Mouse (Mus musculus): Measurements from ENCODE around the gene Chn2. TPM values are rescaled to one million over a fixed set of nuclear protein-coding genes. Genes with fewer than 3 reads are reported as not detected.
"Not testable (repeated sequence)": the region's sequence is repeated elsewhere in the genome, so short reads cannot be mapped to it uniquely, and the experiment has no call there.

The Chn2 gene
- polyA plus RNA-seq, 1 experiment from 2014 or later, result 26.0 TPM

GRCm38 (mm10) chr6:54171385-54171784, 132.0 kb downstream of the Chn2 start:
- no peak overlapping the region for H3K4me3 ChIP-seq (ENCODE audit: low read depth, low read length)
- H3K4me2 ChIP-seq, result no peak overlapping the region
- no peak overlapping the region for H3K9ac ChIP-seq (ENCODE audit: low read length)
- WGBS, result 90% methylated on average over 6 of the region's 6 CpGs
- H3K27me3 ChIP-seq (ENCODE audit: control insufficient read depth, insufficient read depth, low read length), result no peaks in the 10 kb centered on the region
- no peak for ATAC-seq (ENCODE audit: low FRiP score)
- no peaks in the 10 kb centered on the region for H3K4me1 ChIP-seq (ENCODE audit: control insufficient read depth, insufficient read depth, low read length)
- no peak for DNase-seq (ENCODE audit: low spot score, missing footprints)
- no peaks in the 10 kb centered on the region for H3K9me3 ChIP-seq (ENCODE audit: control insufficient read depth, low read length)
- H3K36me3 ChIP-seq (ENCODE audit: control insufficient read depth, insufficient read depth, low read length), result no peaks in the 10 kb centered on the region
- H3K27ac ChIP-seq (ENCODE audit: low read depth, low read length), result no peak overlapping the region

- ATAC-seq (ENCODE audit: low FRiP score) (no peak), DNase-seq (ENCODE audit: low spot score, missing footprints) (peak; percentile 64)
- Histone ChIP-seq H3K9ac (ENCODE audit: low read length) (no peak overlapping the region), H3K36me3 (ENCODE audit: control insufficient read depth, insufficient read depth, low read length) (no peaks in the 10 kb centered on the region), H3K27ac (ENCODE audit: low read depth, low read length) (no peak overlapping the region), H3K27me3 (ENCODE audit: control insufficient read depth, insufficient read depth, low read length) (no peaks in the 10 kb centered on the region), H3K4me3 (ENCODE audit: low read depth, low read length) (no peak overlapping the region), H3K4me1 (ENCODE audit: control insufficient read depth, insufficient read depth, low read length) (no peaks in the 10 kb centered on the region), H3K9me3 (ENCODE audit: control insufficient read depth, low read length) (no peaks in the 10 kb centered on the region), H3K4me2 (no peak overlapping the region)
- WGBS, result 83% methylated on average over 8 of the region's 8 CpGs
These were observed 136.3 kb downstream of the Chn2 start for GRCm38 (mm10) chr6:54175473-54176215.

- H3K4me2 ChIP-seq; H3K4me3 ChIP-seq (ENCODE audit: low read depth, low read length); H3K36me3 ChIP-seq (ENCODE audit: control insufficient read depth, insufficient read depth, low read length); ATAC-seq (ENCODE audit: low FRiP score); H3K27ac ChIP-seq (ENCODE audit: low read depth, low read length); H3K9ac ChIP-seq (ENCODE audit: low read length); H3K9me3 ChIP-seq (ENCODE audit: control insufficient read depth, low read length); H3K27me3 ChIP-seq (ENCODE audit: control insufficient read depth, insufficient read depth, low read length); DNase-seq (ENCODE audit: low spot score, missing footprints); H3K4me1 ChIP-seq (ENCODE audit: control insufficient read depth, insufficient read depth, low read length): not testable (repeated sequence)
- 96% methylated on average over 6 of the region's 6 CpGs for WGBS
These were observed 137.7 kb downstream of the Chn2 start for GRCm38 (mm10) chr6:54177081-54177480.

DNA sequence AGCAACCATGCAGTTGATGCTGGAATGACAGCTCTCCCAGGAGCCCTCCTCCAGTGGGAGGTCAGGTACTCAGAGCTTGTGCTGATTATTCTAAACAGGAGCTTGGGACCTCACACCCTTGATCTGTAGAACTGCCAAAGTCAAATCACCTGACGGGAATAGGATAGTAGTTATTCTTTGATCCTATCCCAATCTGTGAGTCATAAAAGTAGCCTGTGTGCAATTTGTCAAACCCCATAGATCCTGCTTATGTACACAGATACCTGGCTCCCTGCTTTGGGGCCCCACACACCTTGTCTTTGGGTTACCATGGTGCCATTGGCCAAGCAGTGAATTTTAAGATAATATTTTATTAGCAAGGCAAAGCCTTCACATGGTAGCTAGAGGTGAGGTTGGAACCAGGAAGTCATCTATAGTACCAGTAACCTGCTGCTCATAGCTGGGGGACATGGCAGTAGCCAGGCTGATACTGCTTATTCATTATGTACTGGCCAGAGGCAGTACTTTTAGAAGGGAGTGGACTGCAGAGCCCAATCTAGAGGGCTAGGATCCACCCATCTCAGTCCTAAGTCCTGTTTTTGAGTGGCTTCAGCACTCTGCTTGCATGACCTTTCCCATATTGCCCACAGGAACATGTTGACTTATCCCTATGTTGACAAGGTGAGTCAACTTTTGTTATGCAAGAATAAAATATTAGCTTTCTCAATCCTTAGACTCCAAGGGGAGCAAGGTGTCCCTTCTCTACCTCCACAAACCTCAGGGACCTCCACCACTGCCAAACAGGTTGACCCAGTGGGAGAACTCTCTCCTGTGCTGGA, 139.9 kb downstream of the Chn2 start:
- H3K4me2 ChIP-seq, result no peak overlapping the region

DNA sequence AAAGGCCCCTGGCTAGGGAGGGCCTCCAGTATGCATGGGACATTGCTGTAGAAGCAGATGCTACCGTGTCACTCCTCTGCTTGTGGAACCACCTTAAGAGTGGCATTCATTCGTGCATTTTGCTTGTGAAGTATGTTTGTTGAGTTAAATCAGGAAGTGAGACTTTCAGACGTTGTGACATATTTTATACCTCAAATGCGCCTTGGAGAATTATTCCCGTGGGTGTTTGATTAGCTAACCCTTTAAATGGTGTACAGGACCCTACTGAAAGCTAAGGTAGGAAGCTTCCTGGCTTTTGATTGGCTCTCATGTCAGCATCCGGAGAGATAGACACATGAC, 140.5 kb downstream of the Chn2 start:
- Histone ChIP-seq H3K27me3 (ENCODE audit: control insufficient read depth, insufficient read depth, low read length) (no peaks in the 10 kb centered on the region), H3K4me3 (ENCODE audit: low read depth, low read length) (no peak overlapping the region), H3K4me1 (ENCODE audit: control insufficient read depth, insufficient read depth, low read length) (peaks cover 8% of the 10 kb centered on the region), H3K4me2 (no peak overlapping the region), H3K27ac (ENCODE audit: low read depth, low read length) (no peak overlapping the region), H3K9ac (ENCODE audit: low read length) (no peak overlapping the region), H3K36me3 (ENCODE audit: control insufficient read depth, insufficient read depth, low read length) (no peaks in the 10 kb centered on the region), H3K9me3 (ENCODE audit: control insufficient read depth, low read length) (no peaks in the 10 kb centered on the region)
- peak; percentile 35 for DNase-seq (ENCODE audit: low spot score, missing footprints)
- no peak for ATAC-seq (ENCODE audit: low FRiP score)
- WGBS, result 90% methylated on average over 6 of the region's 6 CpGs

More for the DNA sequence above, 139.9 kb downstream of the Chn2 start:
- Histone ChIP-seq H3K27ac (ENCODE audit: low read depth, low read length) (no peak overlapping the region), H3K36me3 (ENCODE audit: control insufficient read depth, insufficient read depth, low read length) (no peaks in the 10 kb centered on the region), H3K9me3 (ENCODE audit: control insufficient read depth, low read length) (no peaks in the 10 kb centered on the region), H3K27me3 (ENCODE audit: control insufficient read depth, insufficient read depth, low read length) (no peaks in the 10 kb centered on the region), H3K9ac (ENCODE audit: low read length) (no peak overlapping the region), H3K4me3 (ENCODE audit: low read depth, low read length) (no peak overlapping the region), H3K4me1 (ENCODE audit: control insufficient read depth, insufficient read depth, low read length) (peaks cover 8% of the 10 kb centered on the region)
- WGBS, result 96% methylated on average over 1 of the region's 1 CpGs
- DNase-seq (ENCODE audit: low spot score, missing footprints) (peak; percentile 26), ATAC-seq (ENCODE audit: low FRiP score) (no peak)

DNA sequence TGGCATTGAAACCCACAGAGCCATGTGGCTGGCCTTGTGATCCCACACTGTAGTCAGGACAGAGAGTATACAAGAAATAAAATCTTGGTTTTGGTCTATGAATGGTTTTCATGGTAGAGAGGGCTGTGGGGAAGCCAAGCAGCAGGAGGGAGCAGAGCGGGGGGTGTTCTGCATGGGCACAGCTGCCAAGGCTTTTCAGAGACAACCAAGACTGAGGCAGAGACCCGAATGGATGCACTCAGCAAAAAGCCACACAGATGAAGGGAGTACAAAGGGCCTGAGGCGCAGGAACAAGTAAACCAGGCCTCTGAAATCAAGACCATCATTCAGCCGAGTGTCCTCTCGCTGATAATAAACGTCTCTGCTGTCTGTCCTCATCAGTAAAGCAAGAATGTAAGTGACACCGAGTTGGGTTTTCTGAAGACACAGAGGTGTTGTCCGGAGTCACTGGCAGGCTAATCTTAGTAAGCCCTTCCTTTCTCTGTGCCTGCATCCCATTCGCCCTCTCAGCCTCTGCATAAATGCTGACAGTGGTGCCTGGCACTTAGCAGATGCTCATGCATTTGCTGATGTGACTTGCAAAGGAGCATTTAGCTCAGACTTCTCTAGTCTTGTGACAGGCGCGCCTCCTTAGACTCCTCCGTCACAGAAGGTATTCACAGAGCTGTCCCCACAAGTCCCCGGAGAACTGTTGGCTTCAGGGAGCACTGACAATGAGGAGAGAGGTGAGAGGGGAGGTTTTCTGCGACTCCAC, 144.6 kb downstream of the Chn2 start:
- ATAC-seq (ENCODE audit: low FRiP score), result no peak
- no peak for DNase-seq (ENCODE audit: low spot score, missing footprints)
- H3K9me3 ChIP-seq (ENCODE audit: control insufficient read depth, low read length), result no peaks in the 10 kb centered on the region
- H3K9ac ChIP-seq (ENCODE audit: low read length), result no peak overlapping the region
- H3K4me3 ChIP-seq (ENCODE audit: low read depth, low read length), result no peak overlapping the region
- WGBS, result 61% methylated on average over 14 of the region's 14 CpGs
- no peak overlapping the region for H3K4me2 ChIP-seq
- no peak overlapping the region for H3K27ac ChIP-seq (ENCODE audit: low read depth, low read length)
- H3K36me3 ChIP-seq (ENCODE audit: control insufficient read depth, insufficient read depth, low read length), result no peaks in the 10 kb centered on the region
- H3K4me1 ChIP-seq (ENCODE audit: control insufficient read depth, insufficient read depth, low read length), result peaks cover 8% of the 10 kb centered on the region
- H3K27me3 ChIP-seq (ENCODE audit: control insufficient read depth, insufficient read depth, low read length), result no peaks in the 10 kb centered on the region

DNA sequence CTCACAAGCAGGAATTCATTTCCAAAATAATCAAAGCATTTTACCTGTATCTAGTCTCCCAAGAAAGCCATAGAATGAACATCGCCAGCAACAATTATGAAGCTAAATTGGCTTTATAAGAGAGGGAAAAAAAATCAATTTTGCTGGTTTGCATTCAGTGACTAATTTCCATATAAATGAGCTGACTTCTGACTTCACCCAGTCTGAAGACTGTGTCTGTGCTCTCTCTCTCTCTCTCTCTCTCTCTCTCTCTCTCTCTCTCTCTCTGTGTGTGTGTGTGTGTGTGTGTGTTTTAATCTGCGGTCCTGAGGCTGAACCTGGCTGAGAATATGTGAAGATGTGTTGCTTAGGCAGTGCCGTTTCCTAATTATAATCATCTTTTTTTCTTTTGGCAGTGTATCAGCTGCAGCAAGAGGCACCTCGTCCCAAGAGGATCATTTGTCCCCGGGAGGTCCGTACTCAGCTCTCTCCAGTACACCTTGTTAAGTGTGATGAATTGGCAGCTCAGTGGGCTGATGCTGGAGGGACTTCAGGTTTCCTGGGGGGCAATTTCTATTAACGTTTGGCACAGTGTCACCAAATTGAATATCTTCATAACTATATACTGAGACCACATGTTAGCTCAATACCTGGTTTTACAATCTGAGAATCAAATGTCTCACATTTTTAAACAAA, 154.4 kb downstream of the Chn2 start:
- WGBS, result 64% methylated on average over 7 of the region's 7 CpGs
- H3K9ac ChIP-seq (ENCODE audit: low read length), result no peak overlapping the region
- no peak overlapping the region for H3K27ac ChIP-seq (ENCODE audit: low read depth, low read length)
- no peaks in the 10 kb centered on the region; the same call in 1 of the 2 replicates for H3K27me3 ChIP-seq (ENCODE audit: control insufficient read depth, insufficient read depth, low read length)
- DNase-seq (ENCODE audit: low spot score, missing footprints), result peak; percentile 81
- H3K36me3 ChIP-seq (ENCODE audit: control insufficient read depth, insufficient read depth, low read length), result no peaks in the 10 kb centered on the region
- H3K4me1 ChIP-seq (ENCODE audit: control insufficient read depth, insufficient read depth, low read length), result no peaks in the 10 kb centered on the region
- peak; percentile 35; the same call in 1 of the 2 replicates for ATAC-seq (ENCODE audit: low FRiP score)
- no peak overlapping the region for H3K4me2 ChIP-seq
- no peak overlapping the region for H3K4me3 ChIP-seq (ENCODE audit: low read depth, low read length)
- no peaks in the 10 kb centered on the region for H3K9me3 ChIP-seq (ENCODE audit: control insufficient read depth, low read length)

DNA sequence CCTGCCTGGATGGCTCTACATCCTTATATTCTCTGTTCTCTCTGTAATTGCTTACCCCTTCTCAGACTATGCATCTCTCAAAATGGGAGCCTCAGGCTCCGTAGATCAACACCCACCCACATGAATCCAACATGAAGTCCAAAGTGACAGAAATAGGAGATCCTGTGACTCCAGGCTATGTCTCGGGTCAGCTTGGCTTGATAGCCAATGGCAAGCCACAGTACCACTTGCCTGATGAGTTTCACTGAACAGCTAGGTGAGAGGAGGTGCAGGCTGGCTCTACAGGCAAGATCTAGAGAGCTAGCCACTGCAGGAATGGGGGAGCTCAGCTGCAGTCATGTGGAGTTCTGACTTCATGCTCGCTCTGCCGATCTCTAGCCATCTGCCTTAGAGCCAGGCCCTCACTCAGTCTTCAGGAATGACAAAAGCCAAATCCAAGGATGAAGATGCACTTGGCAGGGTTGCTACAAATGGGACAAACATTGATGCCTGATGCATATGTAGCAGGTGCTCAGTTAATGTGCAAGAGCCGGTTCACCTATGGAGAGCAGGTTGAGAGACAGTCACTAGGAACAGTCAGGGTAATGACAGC, 158.6 kb downstream of the Chn2 start:
- H3K27me3 ChIP-seq (ENCODE audit: control insufficient read depth, insufficient read depth, low read length), result no peaks in the 10 kb centered on the region; the same call in 1 of the 2 replicates
- DNase-seq (ENCODE audit: low spot score, missing footprints), result no peak
- no peak overlapping the region for H3K4me2 ChIP-seq
- no peak overlapping the region for H3K27ac ChIP-seq (ENCODE audit: low read depth, low read length)
- no peaks in the 10 kb centered on the region for H3K9me3 ChIP-seq (ENCODE audit: control insufficient read depth, low read length)
- 87% methylated on average over 5 of the region's 5 CpGs for WGBS
- H3K4me1 ChIP-seq (ENCODE audit: control insufficient read depth, insufficient read depth, low read length), result peaks cover 11% of the 10 kb centered on the region
- H3K36me3 ChIP-seq (ENCODE audit: control insufficient read depth, insufficient read depth, low read length), result no peaks in the 10 kb centered on the region
- ATAC-seq (ENCODE audit: low FRiP score), result no peak
- H3K4me3 ChIP-seq (ENCODE audit: low read depth, low read length), result no peak overlapping the region
- no peak overlapping the region for H3K9ac ChIP-seq (ENCODE audit: low read length)

All from midbrain, embryonic 11.5 days (tissue).